In the genomic region with DNA sequence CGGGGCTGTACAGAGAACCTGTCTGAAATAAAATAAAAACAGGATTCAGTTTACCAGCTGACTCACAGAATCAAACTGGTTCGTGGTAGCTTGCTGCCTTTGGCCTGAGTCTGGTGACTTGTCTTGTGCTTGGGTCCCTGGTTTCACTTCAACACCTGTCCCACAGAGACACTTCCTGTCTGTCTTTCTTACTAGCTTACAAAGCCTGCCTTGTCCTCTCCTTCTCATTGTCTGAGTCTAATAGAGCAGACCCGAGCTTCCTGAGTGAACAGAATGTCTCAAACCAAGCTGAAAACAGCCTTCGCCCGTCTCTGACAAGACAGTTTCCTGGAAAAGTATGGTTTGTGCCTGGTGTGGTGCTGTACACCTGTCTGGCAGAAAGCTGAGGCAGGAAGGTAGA, we compare ENCODE assay signal across 20 mouse cellular contexts. TPM values are rescaled to one million over a fixed set of nuclear protein-coding genes. Genes with fewer than 3 reads are reported as not detected.
DNase-seq lines count a peak whose midpoint lies in the region; ATAC-seq and TF ChIP-seq lines count a peak whose summit lies in the region.
"Had no signal": no experiment of that assay in that cellular context is flagged by ENCODE, and none has a peak within 500 bp of the region (broad histone marks: within the 10 kb centered on the region; RNA-seq: fewer than 3 reads in every experiment).

No protein-coding gene starts in this region.

- H3K9me3 ChIP-seq in hindbrain, embryonic 13.5 days: no peaks in the 10 kb centered on the region
- no peaks in the 10 kb centered on the region for H3K9me3 ChIP-seq in hindbrain, embryonic 14.5 days (ENCODE audit: control insufficient read depth, low read length)
- H3K9me3 ChIP-seq: embryonic facial prominence, embryonic 12.5 days; intestine, embryonic 15.5 days; midbrain, embryonic 12.5 days had no signal

- intact Hi-C loops in gastrocnemius, postnatal 14 days (cut with DNase I; ENCODE audit: low total_unique reads): no loop called here

- peak; percentile 39 for DNase-seq in spleen, adult 12 weeks (ENCODE audit: low spot score)
- DNase-seq in spleen, postnatal 4 days (ENCODE audit: low spot score in 2 of 2): no peak
- peak; percentile 77 for DNase-seq in spleen, postnatal 36 days (ENCODE audit: low spot score in 2 of 2)
- no peak for DNase-seq in gastrocnemius, postnatal 14 days
- no peak for DNase-seq in heart, postnatal 4 days
- no peak for DNase-seq in hindbrain, embryonic 14.5 days (ENCODE audit: low spot score)
- DNase-seq: adrenal gland, adult 8-10 months; cerebellum, postnatal 25 days; heart, adult 11 months; heart, postnatal 10 days; kidney, postnatal 10 days; left cerebral cortex, postnatal 4 days; lung, postnatal 36 days had no signal

- H3K36me3 ChIP-seq in hindbrain, embryonic 13.5 days: no peaks in the 10 kb centered on the region
- no peaks in the 10 kb centered on the region for H3K36me3 ChIP-seq in hindbrain, embryonic 14.5 days (replicated peaks; ENCODE audit: control insufficient read depth, insufficient read depth)
- H3K36me3 ChIP-seq: embryonic facial prominence, embryonic 12.5 days; intestine, embryonic 15.5 days; midbrain, embryonic 12.5 days had no signal

- H3K4me1 ChIP-seq in bone marrow, adult 2 months (ENCODE audit: control insufficient read depth, insufficient read depth, low read length): peaks cover 6% of the 10 kb centered on the region
- H3K4me1 ChIP-seq in hindbrain, embryonic 13.5 days (replicated peaks): no peaks in the 10 kb centered on the region
- no peaks in the 10 kb centered on the region for H3K4me1 ChIP-seq in hindbrain, embryonic 14.5 days (replicated peaks; ENCODE audit: control insufficient read depth, insufficient read depth, low read length)
- H3K4me1 ChIP-seq: embryonic facial prominence, embryonic 12.5 days; intestine, embryonic 15.5 days; midbrain, embryonic 12.5 days had no signal

- 47% methylated on average over 5 of the region's 5 CpGs for WGBS in bone marrow, adult 2 months
- WGBS in hindbrain, embryonic 13.5 days: 57% methylated on average over 5 of the region's 5 CpGs
- 60% methylated on average over 5 of the region's 5 CpGs for WGBS in hindbrain, embryonic 14.5 days

- no peak for ATAC-seq in hindbrain, embryonic 13.5 days (ENCODE audit: low FRiP score)
- ATAC-seq in hindbrain, embryonic 14.5 days (ENCODE audit: low FRiP score): no peak
- ATAC-seq: intestine, embryonic 15.5 days; Patski had no signal

- no peak for TF ChIP-seq POLR2A in bone marrow, adult 2 months (IDR thresholded peaks at IDR 0.05; ENCODE audit: borderline replicate concordance, control insufficient read depth, low read depth, low read length)

- H3K9ac ChIP-seq in hindbrain, embryonic 13.5 days: no peak overlapping the region
- no peak overlapping the region for H3K9ac ChIP-seq in hindbrain, embryonic 14.5 days
- H3K9ac ChIP-seq: embryonic facial prominence, embryonic 12.5 days; intestine, embryonic 15.5 days; liver, embryonic 14.5 days; midbrain, embryonic 12.5 days had no signal

- H3K4me3 ChIP-seq in bone marrow, adult 2 months (replicated peaks; ENCODE audit: control insufficient read depth, low read depth, low read length): no peak overlapping the region
- no peak overlapping the region for H3K4me3 ChIP-seq in hindbrain, embryonic 13.5 days
- no peak overlapping the region for H3K4me3 ChIP-seq in hindbrain, embryonic 14.5 days (replicated peaks; ENCODE audit: low read length)
- H3K4me3 ChIP-seq: embryonic facial prominence, embryonic 12.5 days; intestine, embryonic 15.5 days; midbrain, embryonic 12.5 days had no signal

- H3K27ac ChIP-seq in bone marrow, adult 2 months (ENCODE audit: control insufficient read depth, insufficient read depth, low read depth, low read length, poor library complexity): peak overlapping the region; percentile 67; the same call in 1 of the 2 replicates
- no peak overlapping the region for H3K27ac ChIP-seq in hindbrain, embryonic 13.5 days
- H3K27ac ChIP-seq in hindbrain, embryonic 14.5 days: no peak overlapping the region
- H3K27ac ChIP-seq: embryonic facial prominence, embryonic 12.5 days; intestine, embryonic 15.5 days; liver, embryonic 14.5 days; midbrain, embryonic 12.5 days had no signal

- H3K4me2 ChIP-seq in hindbrain, embryonic 13.5 days: no peak overlapping the region
- H3K4me2 ChIP-seq in hindbrain, embryonic 14.5 days (replicated peaks): no peak overlapping the region
- H3K4me2 ChIP-seq: embryonic facial prominence, embryonic 12.5 days; intestine, embryonic 15.5 days; midbrain, embryonic 12.5 days had no signal

- 0 out of 2 replicates have a peak, but pooled peaks cover 2% of the 10 kb centered on the region for H3K27me3 ChIP-seq in hindbrain, embryonic 13.5 days
- no peaks in the 10 kb centered on the region for H3K27me3 ChIP-seq in hindbrain, embryonic 14.5 days (ENCODE audit: control insufficient read depth, insufficient read depth, low read length)
- H3K27me3 ChIP-seq: embryonic facial prominence, embryonic 12.5 days; intestine, embryonic 15.5 days; midbrain, embryonic 12.5 days; Patski had no signal

- TF ChIP-seq CTCF in bone marrow, adult 2 months (IDR thresholded peaks at IDR 0.05; ENCODE audit: control insufficient read depth, insufficient read depth, low read length): no peak

RNA-seq across cellular contexts. Expression of a gene that starts 27.0 kb away (rescaled TPM):
- polyA plus RNA-seq in bone marrow, adult 2 months (2011; ENCODE audit: insufficient read depth, insufficient read length, low replicate concordance, missing spikeins): 12.5 and 20.0 TPM in 2 replicates
- total RNA-seq in gastrocnemius, postnatal 14 days (2021): 10 to 100 TPM; 10.8 to 11.2 TPM
- 10 to 100 TPM; 18.5 to 18.6 TPM for total RNA-seq in heart, postnatal 4 days (2021)
- 4.5 and 5.1 TPM in 2 replicates for polyA plus RNA-seq in hindbrain, embryonic 13.5 days (2015; fragmentation: Nextera tagmentation; extraction: Ambion mirVana)
- 4.4 and 4.8 TPM in 2 replicates for polyA plus RNA-seq in hindbrain, embryonic 14.5 days (2014; fragmentation: Nextera tagmentation; extraction: Ambion mirVana)

RNA-seq across cellular contexts. Expression of a gene that starts 39.3 kb away (rescaled TPM):
- polyA plus RNA-seq in bone marrow, adult 2 months (2011; ENCODE audit: insufficient read depth, insufficient read length, low replicate concordance, missing spikeins): 17.8 and 25.3 TPM in 2 replicates
- 10 to 100 TPM; 64.0 to 68.9 TPM for total RNA-seq in gastrocnemius, postnatal 14 days (2021)
- total RNA-seq in heart, postnatal 4 days (2021): 100 to 1,000 TPM; 127 to 132 TPM
- polyA plus RNA-seq in hindbrain, embryonic 13.5 days (2015; fragmentation: Nextera tagmentation; extraction: Ambion mirVana): 14.2 and 15.1 TPM in 2 replicates
- polyA plus RNA-seq in hindbrain, embryonic 14.5 days (2014; fragmentation: Nextera tagmentation; extraction: Ambion mirVana): 15.4 and 18.2 TPM in 2 replicates

Comparison
In these comparisons a context has a peak if more than half of its experiments do, and no peak if none do; other contexts are left out.
1. DNase-seq: peak in spleen, adult 12 weeks (single experiment) and spleen, postnatal 36 days (2 of 2); none in spleen, postnatal 4 days (0 of 2), gastrocnemius, postnatal 14 days (single experiment), heart, postnatal 4 days (single experiment) and hindbrain, embryonic 14.5 days (single experiment).